Mouse (Mus musculus): ENCODE measurements around the gene Ntn5.

The Ntn5 gene

DNA sequence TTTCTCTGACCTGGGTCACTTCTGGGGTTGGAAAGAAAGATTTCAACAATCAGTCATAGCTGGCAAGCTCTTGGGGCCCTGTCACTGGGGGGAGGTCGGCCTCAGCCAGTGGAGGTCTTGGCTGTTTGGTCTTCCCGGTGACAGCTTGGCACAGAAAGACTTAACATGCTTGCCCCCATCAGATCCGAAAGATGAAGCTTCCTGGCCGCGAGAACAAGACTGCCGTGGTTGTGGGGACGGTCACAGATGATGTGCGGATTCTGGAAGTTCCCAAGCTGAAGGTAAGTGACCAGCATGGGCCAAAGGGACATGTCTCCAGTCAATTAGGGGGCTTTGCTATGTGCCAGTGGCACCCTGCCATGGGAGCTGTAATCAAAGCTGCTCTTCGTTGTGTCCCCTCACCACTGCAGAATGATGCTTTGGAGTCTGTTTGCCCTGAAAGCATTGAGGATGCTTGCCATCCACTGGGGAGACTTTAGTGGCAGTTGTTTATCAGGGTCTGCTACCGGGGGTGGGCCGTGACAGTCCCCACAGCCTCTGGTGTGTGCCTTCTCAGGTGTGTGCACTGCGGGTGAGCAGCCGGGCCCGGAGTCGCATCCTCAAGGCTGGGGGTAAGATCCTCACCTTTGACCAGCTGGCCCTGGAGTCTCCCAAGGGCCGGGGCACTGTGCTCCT is 36.1 kb downstream of the Ntn5 start:
- DNase-seq (ENCODE audit: low read depth, low spot score) = no peak
- Histone ChIP-seq H3K36me3 (ENCODE audit: control insufficient read depth, insufficient read depth, low read length, poor library complexity, severe bottlenecking) (peaks cover 9% of the 10 kb centered on the region), H3K27me3 (ENCODE audit: control insufficient read depth, insufficient read depth, low read length, poor library complexity, severe bottlenecking) (no peaks in the 10 kb centered on the region)

GRCm38 (mm10) chr7:45720413-45721233 is 36.8 kb downstream of the Ntn5 start, which contains the start of gene Fam83e:
TSS of gene Fam83e (plus strand) at chr7:45721212.
- Histone ChIP-seq H3K27me3 (ENCODE audit: control insufficient read depth, insufficient read depth, low read length, poor library complexity, severe bottlenecking) (no peaks in the 10 kb centered on the region), H3K36me3 (ENCODE audit: control insufficient read depth, insufficient read depth, low read length, poor library complexity, severe bottlenecking) (peaks cover 9% of the 10 kb centered on the region)
- DNase-seq (ENCODE audit: low read depth, low spot score) = no peak

DNA sequence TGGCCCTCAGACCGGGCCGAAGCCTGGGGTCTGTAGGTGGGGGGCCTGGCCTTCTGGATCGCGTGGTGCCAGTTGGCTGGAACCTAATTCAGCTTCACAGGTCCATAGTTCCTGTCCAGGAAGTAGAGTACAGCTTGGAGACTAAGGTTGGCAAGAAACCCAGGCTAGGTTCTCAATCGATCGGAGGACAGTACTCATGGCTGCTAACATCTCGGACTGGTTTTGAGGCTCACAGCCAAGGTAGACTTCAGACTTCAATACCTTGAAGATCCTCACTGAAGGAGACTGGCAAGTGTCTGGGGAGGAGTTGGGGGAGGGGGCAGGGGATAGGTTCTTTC is 37.4 kb downstream of the Ntn5 start:
- no peak for DNase-seq (ENCODE audit: low read depth, low spot score)
- Histone ChIP-seq H3K27me3 (ENCODE audit: control insufficient read depth, insufficient read depth, low read length, poor library complexity, severe bottlenecking) (no peaks in the 10 kb centered on the region), H3K36me3 (ENCODE audit: control insufficient read depth, insufficient read depth, low read length, poor library complexity, severe bottlenecking) (peaks cover 9% of the 10 kb centered on the region)

DNA sequence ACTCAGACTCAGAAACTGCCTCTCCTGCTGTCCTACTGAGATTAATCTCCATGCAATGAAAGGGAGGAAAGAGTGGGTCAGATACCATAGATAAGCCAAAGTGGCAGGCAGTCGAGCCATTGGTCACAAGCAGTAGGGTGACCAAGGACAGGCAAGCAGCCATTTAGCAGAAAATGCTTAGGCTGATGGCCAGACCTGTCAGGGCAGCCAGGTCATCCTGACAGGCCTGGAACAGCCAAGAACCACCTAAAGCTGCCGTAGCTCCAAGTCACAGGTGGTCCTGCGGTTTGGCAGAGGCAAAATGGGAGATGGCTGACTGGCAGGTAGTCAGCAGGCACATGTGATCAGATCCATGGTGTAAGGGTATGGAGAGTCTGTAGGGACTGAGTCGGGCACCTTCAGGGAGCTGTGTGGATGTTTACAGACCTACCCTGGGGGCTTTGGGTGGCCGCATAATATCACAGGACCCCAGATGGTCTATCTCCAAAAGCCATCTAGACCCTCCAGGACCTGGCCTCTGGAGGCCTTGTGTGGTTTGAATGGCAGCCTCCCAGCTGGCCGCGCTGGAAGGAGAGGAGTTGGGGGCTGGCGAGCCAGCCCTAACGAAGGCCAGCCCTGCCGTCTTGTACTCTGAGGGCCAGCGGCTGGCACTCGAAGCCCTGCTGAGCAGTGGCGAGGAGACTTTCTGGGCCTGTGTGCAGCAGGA is 38.0 kb downstream of the Ntn5 start:
- Histone ChIP-seq H3K27me3 (ENCODE audit: control insufficient read depth, insufficient read depth, low read length, poor library complexity, severe bottlenecking) (no peaks in the 10 kb centered on the region), H3K36me3 (ENCODE audit: control insufficient read depth, insufficient read depth, low read length, poor library complexity, severe bottlenecking) (peaks cover 9% of the 10 kb centered on the region)
- DNase-seq (ENCODE audit: low read depth, low spot score) = no peak

DNA sequence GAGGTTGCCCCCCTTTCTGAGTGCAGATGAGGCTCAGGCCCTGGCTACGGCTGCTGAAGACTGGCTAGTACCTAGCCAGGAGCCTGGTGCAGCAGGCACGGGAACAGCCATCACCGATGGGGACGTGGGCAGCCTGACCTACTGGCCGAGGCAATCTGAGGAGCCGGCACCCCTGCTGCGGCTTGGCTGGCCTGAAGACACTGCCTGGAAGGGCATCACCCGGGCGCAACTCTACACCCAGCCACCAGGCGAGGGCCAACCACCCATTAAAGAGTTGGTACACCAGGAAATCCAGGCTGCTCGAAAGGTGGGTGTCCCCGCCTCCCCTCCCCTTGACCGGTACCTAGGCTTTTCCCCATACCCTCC is 38.5 kb downstream of the Ntn5 start:
- Histone ChIP-seq H3K27me3 (ENCODE audit: control insufficient read depth, insufficient read depth, low read length, poor library complexity, severe bottlenecking) (no peaks in the 10 kb centered on the region), H3K36me3 (ENCODE audit: control insufficient read depth, insufficient read depth, low read length, poor library complexity, severe bottlenecking) (peaks cover 9% of the 10 kb centered on the region)
- no peak for DNase-seq (ENCODE audit: low read depth, low spot score)

DNA sequence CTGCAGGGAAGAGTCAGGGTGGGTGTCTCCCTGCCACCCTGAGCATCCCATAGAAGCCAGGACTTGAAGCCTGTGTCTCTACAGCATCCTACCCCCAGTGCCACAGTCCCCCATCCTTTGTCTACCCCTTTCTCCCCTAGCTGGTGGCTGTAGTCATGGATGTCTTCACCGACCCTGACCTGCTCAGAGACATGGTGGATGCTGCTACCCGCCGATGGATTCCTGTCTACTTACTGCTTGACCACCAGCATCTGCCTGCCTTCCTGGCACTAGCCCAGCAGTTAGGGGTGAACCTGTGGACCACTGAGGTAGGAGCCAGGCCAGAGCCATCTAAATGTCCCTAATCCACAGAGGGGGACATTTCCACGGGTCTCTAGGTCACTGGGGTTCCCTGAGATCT is 39.5 kb downstream of the Ntn5 start:
- no peak for DNase-seq (ENCODE audit: low read depth, low spot score)
- Histone ChIP-seq H3K36me3 (ENCODE audit: control insufficient read depth, insufficient read depth, low read length, poor library complexity, severe bottlenecking) (peaks cover 9% of the 10 kb centered on the region), H3K27me3 (ENCODE audit: control insufficient read depth, insufficient read depth, low read length, poor library complexity, severe bottlenecking) (no peaks in the 10 kb centered on the region)

- no peak for DNase-seq (ENCODE audit: low read depth, low spot score)
- Histone ChIP-seq H3K27me3 (ENCODE audit: control insufficient read depth, insufficient read depth, low read length, poor library complexity, severe bottlenecking) (no peaks in the 10 kb centered on the region), H3K36me3 (ENCODE audit: control insufficient read depth, insufficient read depth, low read length, poor library complexity, severe bottlenecking) (peaks cover 9% of the 10 kb centered on the region)
Observed at GRCm38 (mm10) chr7:45723781-45724180, 40.0 kb downstream of the Ntn5 start.

GRCm38 (mm10) chr7:45725151-45725550 is 41.3 kb downstream of the Ntn5 start:
- peaks cover 3% of the 10 kb centered on the region for H3K36me3 ChIP-seq (ENCODE audit: control insufficient read depth, insufficient read depth, low read length, poor library complexity, severe bottlenecking)
- DNase-seq (ENCODE audit: low read depth, low spot score) = no peak
- H3K27me3 ChIP-seq (ENCODE audit: control insufficient read depth, insufficient read depth, low read length, poor library complexity, severe bottlenecking) = no peaks in the 10 kb centered on the region

DNA sequence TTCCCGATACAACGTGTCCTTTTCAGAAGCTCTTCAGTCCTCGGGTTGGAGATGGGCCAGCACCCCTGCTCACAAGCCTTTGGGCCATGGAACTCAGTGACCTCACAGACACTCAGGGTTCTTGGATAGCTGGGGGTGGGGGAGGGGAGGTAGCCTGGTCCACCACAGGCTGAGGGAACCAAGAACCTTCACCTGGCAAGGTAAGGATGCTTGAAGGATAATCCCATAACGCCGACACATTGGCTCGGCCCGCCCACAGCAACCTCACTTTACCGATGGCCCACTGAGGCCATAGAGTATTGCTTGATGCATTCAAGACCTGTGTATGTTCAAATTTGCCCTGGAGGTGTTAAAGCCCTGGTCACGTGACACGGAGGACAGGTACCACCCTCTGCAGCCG is 41.9 kb downstream of the Ntn5 start, which contains the start of gene Spaca4:
Gene Spaca4 (minus strand): TSS at position 101 of the 400 bp plus-strand sequence.
- Histone ChIP-seq H3K27me3 (ENCODE audit: control insufficient read depth, insufficient read depth, low read length, poor library complexity, severe bottlenecking) (no peaks in the 10 kb centered on the region), H3K36me3 (ENCODE audit: control insufficient read depth, insufficient read depth, low read length, poor library complexity, severe bottlenecking) (peaks cover 2% of the 10 kb centered on the region)
- DNase-seq (ENCODE audit: low read depth, low spot score) = no peak

- Histone ChIP-seq H3K27me3 (ENCODE audit: control insufficient read depth, insufficient read depth, low read length, poor library complexity, severe bottlenecking) (no peaks in the 10 kb centered on the region), H3K36me3 (ENCODE audit: control insufficient read depth, insufficient read depth, low read length, poor library complexity, severe bottlenecking) (no peaks in the 10 kb centered on the region; the same call in 1 of the 2 replicates)
- no peak for DNase-seq (ENCODE audit: low read depth, low spot score)
Observed at GRCm38 (mm10) chr7:45726419-45726818, 42.6 kb downstream of the Ntn5 start.

- Histone ChIP-seq H3K36me3 (ENCODE audit: control insufficient read depth, insufficient read depth, low read length, poor library complexity, severe bottlenecking) (no peaks in the 10 kb centered on the region; the same call in 1 of the 2 replicates), H3K27me3 (ENCODE audit: control insufficient read depth, insufficient read depth, low read length, poor library complexity, severe bottlenecking) (no peaks in the 10 kb centered on the region)
- DNase-seq (ENCODE audit: low read depth, low spot score) = no peak
Observed at GRCm38 (mm10) chr7:45727625-45728024, 43.8 kb downstream of the Ntn5 start.

- H3K27me3 ChIP-seq (ENCODE audit: control insufficient read depth, insufficient read depth, low read length, poor library complexity, severe bottlenecking) = no peaks in the 10 kb centered on the region
- peak; percentile 49 for DNase-seq (ENCODE audit: low read depth, low spot score)
- no peaks in the 10 kb centered on the region for H3K36me3 ChIP-seq (ENCODE audit: control insufficient read depth, insufficient read depth, low read length, poor library complexity, severe bottlenecking)
Observed at GRCm38 (mm10) chr7:45730727-45731431, 47.1 kb downstream of the Ntn5 start.

GRCm38 (mm10) chr7:45733477-45733876 is 49.7 kb downstream of the Ntn5 start:
- DNase-seq (ENCODE audit: low read depth, low spot score) = no peak
- Histone ChIP-seq H3K36me3 (ENCODE audit: control insufficient read depth, insufficient read depth, low read length, poor library complexity, severe bottlenecking) (no peaks in the 10 kb centered on the region), H3K27me3 (ENCODE audit: control insufficient read depth, insufficient read depth, low read length, poor library complexity, severe bottlenecking) (no peaks in the 10 kb centered on the region)

- no peaks in the 10 kb centered on the region for H3K36me3 ChIP-seq (ENCODE audit: control insufficient read depth, insufficient read depth, low read length, poor library complexity, severe bottlenecking)
- peak; percentile 96 for DNase-seq (ENCODE audit: low read depth, low spot score)
- H3K27me3 ChIP-seq (ENCODE audit: control insufficient read depth, insufficient read depth, low read length, poor library complexity, severe bottlenecking) = no peaks in the 10 kb centered on the region
Observed at GRCm38 (mm10) chr7:45739162-45739763, 55.4 kb downstream of the Ntn5 start.
